Mouse (Mus musculus) lung, postnatal 0 days (tissue): ENCODE data around the gene Nat8f4.

Source experiments
- CTCF ChIP-seq: IDR thresholded peaks from 2 replicates; pipeline ENCODE4 v1.5.1; 2016; ENCODE audit warnings: antibody characterized with exemption, mild to moderate bottlenecking
- EP300 ChIP-seq: IDR thresholded peaks from 2 replicates; pipeline ENCODE4 v1.6.1; 2016; ENCODE audit warnings: antibody characterized with exemption, mild to moderate bottlenecking, control low read depth

GRCm38 (mm10) chr6:85935646-85936045 lies 31.0 kb upstream of the Nat8f4 start:
- peak; percentile 42 for TF ChIP-seq CTCF
- TF ChIP-seq EP300: no peak
